Mouse (Mus musculus) bone marrow macrophage, adult 2 months (primary cell): ENCODE measurements around the gene Srsf2.

Experiments
- CTCF ChIP-seq: IDR thresholded peaks from 2 replicates; pipeline ENCODE4 v1.5.1; 2012; ENCODE audit warnings: low read depth, mild to moderate bottlenecking, low read length, moderate library complexity
- POLR2A ChIP-seq: IDR thresholded peaks from 2 replicates; pipeline ENCODE4 v1.6.1; 2012; ENCODE audit warnings: mild to moderate bottlenecking, low read depth, low read length, borderline replicate concordance

GRCm38 (mm10) chr11:116825230-116825629 is 27.7 kb downstream of the Srsf2 start:
- TF ChIP-seq POLR2A (no peak), CTCF (no peak)
